Mouse (Mus musculus) cerebellum, adult 18-20 months (tissue): ENCODE results near the gene Rin2.
"Not testable (repeated sequence)": the region's sequence is repeated elsewhere in the genome, so short reads cannot be mapped to it uniquely, and the experiment has no call there.

Experiments
- DNase-seq, 2 experiments: peaks; one replicate each; pipeline ENCODE4 v3.0.0; 2021

Rin2 gene

DNA sequence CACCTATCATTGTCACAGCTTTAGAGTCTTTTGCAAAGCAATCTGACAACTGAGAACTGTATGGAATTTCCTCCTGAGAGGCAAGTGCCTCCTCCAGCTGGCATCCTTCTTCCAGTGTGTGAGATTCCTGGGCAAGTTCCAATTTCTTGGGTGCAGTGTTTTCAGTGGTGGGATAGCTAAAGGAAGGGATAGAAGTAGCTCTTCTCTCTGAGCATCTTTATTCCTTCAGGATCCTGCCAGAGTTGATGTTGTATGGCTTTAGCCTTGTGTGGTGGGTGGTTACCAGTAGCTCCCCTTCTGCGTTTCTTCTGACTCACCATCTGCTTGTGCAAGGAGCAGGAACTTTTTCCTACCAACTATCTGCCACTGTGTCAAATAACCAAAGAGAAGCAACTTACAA is 9.1 kb downstream of the Rin2 start:
- no peak for DNase-seq

DNA sequence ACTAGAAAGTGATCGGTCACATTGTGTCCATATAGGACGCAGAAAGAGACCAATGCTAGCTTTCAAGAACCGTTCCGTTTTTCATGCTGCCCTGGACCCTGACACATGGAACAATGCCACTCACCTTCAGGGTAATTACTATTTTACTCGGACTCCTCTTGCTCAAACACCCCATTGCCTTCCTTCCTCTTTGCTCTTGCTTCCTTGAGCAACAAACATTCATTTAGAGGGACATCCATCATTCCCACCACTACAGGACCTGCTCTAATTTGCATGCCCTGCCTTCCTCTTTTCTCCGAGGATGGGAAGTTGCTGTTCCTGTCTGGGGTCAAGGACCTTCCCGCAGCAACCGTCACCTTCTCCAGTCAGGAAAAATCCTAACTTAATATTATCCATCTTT is 9.9 kb downstream of the Rin2 start:
- DNase-seq = no peak

DNA sequence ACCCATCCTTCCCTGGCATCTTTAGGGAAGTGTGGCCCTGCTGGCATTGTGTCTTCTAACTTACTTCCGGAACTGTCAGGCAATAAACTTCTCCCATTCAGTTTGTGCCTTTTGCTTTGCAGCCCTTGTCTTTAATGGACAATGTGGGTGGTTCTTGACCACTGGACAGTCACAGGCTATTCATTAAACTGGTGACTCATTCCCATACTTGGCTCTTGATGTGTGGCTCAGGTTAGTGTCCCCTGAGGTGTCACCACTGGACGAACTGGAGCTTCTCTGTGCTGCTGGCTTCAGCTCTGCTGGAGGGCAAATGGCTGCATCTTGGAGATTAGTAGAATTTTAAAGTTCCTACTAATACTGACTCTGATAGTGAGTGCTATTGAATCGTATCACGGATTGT is 11.0 kb downstream of the Rin2 start:
- no peak for DNase-seq

DNA sequence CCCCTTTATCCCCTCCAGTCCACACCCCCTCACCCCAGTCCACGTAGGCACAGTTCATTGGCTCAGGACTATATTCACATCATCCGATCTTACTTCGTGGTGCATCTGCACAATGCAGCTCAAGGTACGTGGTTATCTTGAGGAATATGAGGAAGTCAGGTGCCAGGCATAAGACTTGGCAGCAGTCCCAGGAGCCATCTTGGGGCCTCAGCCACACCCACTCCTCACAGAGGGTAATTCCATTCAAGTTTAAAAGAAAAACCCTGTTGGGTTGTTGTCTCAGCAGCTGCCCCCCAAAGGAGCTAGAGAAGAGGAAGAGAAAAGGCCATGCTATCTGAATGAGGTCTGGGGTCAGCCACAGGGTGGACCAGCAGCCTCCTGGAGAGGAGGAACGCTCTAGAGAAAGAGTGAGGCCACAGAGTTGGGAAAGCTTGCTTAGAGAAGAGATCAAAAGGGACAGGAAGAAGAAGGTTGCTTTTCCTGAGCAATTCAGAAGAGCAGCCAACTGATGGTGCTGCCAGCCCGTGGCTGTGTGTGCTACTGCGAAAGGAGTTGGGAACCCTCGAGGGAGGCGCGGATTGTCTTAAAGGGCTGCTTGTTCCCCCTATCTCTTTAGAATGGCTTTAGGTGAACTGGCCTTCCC is 16.5 kb downstream of the Rin2 start:
- no peak for DNase-seq

DNA sequence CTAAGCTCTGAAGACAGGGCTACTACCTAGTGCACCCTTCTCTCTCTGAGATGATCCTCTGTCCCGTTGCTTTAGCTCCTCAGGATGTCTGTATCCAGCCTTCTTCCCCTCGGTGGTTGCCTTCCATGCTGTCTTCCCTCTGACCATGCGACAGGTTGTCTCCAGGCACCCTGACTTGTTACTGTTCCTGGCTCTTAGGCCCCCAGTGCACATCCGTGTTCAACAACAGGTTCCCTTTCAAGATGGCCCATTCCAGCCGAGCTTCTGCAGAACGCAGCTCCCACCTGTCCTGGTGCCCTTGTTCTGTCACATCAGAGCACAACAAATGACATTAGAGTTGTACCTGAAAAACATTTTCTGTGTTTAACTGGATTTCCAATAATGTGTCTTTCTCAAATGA is 22.1 kb downstream of the Rin2 start:
- no peak for DNase-seq

DNA sequence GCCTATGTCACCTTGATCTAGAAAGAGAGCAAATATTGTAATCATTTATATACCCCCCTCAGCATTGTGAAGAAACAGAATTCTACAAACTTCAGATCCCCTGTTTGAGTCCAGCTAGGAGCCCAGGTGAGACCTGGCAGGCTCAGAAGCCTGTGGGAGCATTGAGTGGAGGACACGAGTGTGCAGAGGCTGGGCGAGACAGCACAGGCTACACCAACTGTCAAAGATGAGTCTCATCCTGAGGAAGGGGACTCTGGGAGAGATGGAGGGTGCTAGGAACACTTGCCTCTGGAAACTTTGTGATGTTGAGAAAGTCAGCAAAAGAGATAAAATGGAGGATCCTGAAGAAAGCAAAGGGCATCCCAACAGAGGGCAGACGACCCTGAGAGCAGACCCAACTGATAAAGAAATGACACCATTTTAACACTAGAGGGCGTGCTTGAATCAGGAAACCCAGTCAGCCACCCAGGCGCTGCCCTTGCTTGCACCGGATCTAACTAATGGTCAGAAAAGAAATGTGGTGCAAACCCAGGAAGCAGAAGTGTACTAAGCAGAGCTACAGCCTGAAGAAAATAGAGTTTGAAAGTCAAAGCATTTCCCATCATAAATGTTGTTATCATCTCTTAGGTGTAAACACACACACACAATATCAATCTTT is 24.5 kb downstream of the Rin2 start:
- DNase-seq = peak; percentile 30 to 42

DNA sequence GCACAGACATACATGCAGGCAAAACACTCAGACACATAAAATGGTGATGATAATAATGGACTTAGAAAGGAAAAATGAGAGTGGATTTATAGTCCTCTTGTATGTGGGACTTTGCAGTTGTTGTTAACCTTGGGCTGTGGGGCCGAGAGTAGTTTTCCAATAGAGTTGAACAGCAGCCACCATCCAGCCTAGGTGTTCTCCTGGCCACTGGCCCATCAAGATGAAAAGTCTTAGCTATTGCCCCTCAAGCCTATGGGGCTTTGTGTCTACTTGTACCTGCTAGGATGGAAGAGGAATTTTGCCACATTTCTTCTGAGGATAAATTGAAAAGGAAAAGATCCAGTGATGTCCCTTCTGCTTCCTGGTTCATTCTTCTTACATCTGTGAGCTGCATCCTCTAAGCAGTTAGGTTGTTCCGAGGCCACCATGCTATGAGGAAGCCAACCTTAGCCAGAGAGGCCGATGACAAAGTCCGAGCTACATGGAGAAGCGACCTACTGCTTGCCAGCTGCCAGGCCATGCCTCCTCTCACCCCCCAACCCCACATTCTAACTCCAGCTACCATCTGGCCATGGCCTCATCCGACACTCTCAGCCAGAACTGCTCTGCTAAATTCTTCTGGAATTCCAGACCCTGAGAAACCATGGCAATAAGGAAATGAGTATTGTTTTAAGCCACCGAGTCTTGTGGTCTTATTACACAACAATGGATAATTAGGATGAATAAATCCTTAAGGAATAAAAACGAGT is 25.4 kb downstream of the Rin2 start:
- DNase-seq = no peak

DNA sequence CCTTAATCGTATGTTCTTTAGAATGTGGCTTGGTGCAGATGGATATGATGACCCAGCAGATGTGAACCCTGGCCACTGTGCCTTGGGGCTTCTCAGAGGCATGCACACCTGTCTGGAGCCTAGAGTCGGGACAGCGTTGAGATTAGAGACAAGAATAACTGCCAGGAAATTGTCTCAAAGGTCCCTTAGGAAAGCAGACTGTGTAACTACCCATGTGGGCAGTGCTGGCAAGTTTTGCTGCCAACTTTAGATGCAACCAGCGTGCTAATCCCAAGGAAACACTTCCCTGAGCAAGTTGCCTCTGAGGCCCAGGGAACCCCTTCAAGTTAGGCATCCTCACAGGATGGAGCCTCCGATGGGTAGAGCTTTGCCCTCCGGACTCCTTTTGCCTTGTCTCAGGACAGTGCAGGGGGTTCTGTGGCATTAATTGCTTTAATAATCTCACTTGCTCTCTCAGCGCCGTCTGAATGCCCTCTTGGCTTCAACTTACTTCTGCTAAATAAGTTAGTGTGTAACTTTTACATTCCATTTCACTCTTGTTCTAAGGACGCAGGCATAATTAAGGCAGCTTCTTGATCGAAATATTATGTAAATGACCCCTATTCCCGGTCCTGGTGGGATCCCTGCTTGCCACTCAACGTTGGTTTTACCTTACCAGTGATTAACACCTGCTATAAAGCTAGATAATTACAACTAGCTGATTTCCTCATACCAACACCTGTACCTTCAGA is 26.8 kb downstream of the Rin2 start:
- no peak for DNase-seq

DNA sequence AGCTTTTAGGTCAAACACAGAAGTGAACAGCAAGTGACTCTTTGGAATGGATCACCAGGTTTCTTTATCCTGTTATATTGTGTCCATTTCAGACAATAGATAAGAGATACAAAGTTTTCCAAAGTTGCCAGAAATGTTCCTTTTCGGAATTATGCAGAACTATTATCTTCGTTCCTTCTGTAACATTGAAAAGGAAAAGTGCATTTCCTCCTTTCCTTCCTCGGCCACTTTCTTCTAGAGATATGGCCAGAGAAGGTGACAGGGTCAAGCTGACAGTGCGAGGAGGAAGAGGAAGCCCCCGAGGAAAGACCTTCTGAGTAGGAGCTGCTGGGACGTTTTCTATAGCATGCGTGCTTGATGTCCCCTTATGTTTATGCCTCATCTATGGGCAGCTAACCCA is 29.7 kb downstream of the Rin2 start:
- DNase-seq = no peak

DNA sequence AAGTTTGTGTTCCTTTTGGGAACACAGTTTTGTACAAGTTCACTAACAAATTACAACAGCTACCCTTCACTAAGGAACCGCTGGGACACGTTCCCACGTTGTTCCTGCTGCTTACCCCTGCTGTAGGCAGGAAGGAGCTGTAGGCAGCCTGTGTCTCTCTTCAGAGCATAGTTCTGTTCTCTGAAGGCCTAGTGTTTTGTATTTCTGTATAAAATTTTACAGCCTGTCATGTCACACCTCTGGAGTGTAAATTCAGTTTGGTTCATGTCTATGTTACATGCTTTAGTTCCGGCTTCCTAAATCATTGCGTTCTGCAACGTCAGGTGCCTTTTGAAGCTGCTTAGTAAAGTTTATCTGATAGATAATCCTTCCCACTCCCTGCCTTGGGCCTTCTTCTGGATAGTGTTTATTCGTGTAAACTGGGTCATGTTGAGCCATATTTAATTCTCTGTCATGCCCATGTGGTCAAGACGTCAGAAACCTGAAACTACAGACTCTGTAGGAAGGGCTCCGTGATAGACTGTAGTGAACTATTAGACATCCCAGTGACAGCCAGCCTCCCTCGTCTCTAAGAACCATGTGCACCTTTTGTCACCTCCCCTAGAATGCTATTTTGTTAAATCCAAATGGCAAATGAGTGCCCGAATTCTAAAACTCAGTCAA is 34.8 kb downstream of the Rin2 start:
- no peak for DNase-seq

DNA sequence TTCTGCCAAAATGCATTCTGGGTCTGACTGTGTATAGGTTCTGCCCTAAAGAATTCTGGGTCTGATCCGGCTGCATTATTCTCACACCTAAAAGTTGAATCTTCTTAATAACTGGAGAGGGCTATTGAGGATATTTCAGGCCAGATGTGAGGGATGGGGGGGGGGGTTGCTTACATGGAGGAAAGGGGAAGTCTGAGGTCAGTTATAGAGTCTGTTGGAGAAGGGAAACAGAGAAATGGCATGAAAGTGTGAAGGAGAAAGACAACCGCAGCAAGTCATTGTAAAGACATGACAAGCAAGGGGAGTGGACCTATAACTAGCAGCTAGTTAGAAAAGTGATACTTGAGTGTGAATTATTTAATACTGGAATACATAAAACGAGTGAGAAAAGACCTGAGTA is 36.5 kb downstream of the Rin2 start:
- no peak for DNase-seq

DNA sequence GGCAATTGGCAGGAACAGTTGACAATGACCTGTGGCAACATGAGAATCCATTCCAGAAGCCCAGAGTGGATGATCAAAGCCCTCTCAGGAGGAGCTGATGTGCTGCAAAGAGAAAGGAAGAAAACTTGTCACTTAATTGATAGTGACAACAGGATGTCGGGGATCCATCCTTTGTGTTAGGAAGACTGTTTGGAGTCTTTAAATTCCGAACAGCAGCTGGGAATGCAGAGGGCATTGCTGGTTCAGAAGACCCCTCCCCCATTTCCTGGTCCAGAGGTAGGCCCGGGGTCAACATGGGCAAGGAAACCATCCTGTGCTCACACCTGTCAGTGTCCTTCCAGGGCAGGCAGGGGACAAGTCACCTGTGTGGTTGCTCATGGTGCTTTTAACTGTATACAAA is 37.0 kb downstream of the Rin2 start:
- no peak for DNase-seq

DNA sequence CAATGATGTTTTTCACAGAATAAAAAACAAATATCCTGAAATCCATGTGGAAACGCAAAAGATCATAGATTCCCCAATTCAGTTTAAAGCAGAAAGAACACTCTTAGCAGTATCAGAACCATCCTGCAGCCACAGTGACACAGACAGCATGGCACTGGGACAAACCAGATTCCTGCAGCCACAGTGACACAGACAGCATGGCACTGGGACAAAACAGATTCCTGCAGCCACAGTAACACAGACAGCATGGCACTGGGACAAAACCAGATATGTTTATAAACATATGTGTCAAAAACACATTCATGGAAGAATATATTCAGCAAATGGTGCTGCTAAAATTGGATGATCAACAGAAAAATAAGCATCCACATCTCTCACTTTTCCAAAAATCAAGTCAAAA is 42.5 kb downstream of the Rin2 start:
- no peak for DNase-seq

DNA sequence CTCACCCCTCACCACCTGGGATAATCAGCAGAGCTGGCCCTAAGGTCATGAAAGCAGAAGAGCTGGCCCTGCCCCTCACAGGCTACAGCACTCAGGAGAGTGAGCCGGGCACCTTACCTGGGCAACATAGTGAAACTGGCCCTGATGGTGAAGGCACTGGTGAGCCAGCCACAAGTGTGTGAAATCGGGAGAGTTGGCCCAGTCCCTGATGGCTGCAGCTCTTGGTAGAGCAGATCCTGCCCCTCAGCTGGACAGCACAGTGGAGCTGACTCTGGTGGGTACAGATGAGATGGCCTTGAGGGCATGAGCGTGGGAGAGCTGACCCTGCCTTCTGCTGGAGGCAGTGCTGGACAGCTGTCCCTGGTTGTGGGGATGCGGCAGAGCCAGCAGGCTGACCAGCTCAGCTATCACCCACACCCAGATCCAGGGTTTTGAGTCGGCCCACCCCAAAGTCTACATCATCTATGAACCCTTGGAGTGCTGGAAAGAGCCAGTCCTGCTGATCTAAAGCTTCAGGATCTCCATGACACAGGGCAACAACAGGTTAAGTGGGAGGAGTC is 43.7 kb downstream of the Rin2 start:
- no peak for DNase-seq

DNA sequence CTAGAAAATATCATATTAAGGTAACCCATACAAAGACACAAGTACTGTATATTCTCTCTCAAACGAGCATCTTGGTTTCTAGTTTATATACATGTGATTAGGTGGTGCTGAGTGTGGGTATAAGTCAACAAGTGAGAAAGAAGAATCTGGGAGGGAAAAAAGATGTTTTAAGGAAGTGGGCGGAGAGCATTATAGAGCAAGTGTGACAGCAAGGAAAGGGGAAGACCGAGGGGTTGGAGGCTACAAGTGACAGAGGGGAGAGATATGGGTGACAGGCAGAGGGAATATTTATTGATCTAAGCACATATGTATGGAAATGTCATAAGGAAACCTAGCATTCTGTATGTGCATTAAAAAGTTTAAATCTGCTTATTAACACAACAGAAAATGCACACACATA is 45.1 kb downstream of the Rin2 start:
- no peak for DNase-seq

DNA sequence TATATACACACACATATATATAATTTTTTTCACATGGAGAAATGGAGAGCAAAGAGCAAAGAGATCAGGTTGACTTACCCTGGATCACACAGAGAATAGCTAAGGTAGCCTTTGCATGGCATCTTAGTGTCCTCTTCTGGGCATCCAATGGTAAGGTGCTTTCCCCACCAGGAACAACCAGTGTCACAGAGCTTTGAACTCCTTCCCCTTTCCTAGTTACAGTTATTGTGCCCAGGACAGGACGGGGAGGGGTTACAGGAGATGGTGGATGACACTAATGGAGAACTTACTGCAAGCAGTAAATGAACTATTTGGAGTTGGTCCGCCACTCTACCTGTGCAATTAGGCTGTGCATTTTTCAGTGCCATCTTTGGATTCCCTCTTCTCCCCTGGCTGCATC is 45.7 kb downstream of the Rin2 start:
- no peak for DNase-seq

DNA sequence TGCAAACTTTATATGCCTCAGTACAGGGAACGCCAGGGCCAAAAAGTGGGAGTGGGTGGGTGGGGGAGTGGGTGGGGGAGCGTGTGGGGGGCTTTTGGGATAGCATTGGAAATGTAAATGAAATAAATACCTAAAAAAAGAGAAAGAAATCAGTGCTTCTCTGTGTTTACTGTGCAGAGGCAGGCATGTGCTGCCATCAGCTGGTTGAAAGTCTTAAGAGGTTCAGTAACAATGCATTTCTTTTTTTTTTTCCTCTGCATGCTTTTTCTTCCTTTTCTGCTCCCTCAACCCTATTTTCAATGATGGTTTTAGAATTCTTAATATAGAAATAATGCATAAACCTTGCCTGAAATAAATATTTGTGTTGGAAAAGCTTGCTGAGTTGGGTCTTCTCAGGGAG is 47.3 kb downstream of the Rin2 start:
- not testable (repeated sequence) for DNase-seq

DNA sequence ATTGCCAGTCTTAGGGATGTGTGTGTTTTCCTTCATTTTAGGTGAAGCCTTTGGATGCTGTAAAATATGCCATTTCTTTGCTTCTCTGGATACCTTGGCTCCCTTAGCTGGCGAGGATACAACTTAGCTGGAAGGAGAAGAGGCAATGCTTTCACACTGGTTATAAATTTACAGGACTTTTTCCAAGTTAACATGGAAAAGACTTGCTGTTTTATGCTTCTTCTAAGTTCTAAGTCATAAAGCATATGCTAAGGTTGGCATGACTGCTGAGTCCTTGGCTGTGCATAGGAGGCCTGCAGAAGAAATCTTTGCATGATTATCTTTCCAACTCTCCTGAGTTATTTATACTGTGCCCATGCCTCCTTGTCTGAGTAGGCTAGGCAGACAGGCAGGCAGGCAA is 49.3 kb downstream of the Rin2 start:
- no peak for DNase-seq

DNA sequence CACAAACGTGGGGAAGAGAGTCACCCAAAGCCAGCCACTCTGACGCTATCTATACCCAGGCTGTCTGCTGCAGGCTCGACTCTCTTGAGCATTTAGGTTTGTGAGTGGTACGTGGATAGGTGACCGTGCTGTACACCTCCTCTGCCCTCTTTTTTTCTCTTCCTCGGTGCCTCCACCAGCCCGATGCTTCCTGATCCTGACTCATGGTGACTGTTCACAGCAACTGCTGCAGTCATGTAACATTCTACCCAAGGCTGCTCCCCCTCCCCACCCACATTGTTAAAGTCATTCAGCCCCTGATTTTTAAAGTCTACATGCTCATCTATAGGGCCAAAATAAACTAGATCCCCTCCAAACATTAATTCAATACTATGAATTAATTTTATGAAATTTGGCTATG is 54.4 kb downstream of the Rin2 start:
- no peak for DNase-seq

DNA sequence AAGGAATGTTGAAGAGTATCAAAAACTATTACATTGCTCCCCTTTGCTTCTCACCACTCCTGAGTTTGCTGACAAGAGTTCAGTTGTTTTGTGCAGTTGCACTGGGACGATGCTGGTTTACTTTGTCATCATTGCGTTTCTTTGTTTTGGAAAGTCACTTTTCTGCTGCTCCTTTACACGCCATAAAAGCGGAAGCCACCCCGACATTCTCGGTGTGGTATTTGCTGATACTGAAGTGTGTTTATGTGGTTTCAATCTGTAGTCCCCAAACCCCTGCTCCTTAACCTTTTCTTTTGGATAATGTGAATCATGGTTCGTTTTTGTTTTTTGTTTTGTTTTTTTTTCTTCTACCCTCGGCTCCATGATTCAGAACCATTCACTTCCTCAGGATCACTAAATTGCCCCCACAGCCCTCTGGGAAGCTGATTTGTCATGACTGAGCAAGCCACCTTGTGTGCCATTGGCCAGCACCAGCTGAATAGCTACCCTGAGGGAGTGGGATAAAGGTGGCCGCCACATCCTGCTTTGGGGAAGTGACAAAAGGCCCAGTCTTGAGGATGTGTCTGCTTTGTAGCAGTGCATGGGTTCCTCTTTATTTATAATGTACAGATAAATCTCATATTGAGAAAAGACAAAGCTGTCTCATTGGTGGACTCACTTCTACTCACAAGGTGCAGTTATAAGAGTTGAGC is 55.3 kb downstream of the Rin2 start:
- no peak for DNase-seq

DNA sequence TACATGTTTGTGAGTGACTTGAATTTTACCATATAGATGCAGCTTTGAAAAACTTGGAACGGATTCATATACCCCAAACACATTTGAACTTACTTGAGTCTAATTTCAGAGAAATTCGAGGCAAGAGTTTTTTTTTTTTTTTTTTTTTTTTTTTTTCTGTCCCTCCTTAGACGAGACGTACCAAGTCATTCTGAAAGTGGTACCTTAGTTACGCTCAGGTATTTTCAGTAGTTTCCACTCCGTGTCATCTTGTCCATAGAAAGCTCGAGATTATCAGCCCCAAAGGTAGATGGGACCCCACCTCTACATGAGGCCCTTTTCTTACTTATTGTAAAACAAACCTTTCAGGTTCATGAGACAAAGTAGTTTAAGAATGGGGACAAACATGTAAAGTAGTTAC is 55.9 kb downstream of the Rin2 start:
- DNase-seq = no peak

DNA sequence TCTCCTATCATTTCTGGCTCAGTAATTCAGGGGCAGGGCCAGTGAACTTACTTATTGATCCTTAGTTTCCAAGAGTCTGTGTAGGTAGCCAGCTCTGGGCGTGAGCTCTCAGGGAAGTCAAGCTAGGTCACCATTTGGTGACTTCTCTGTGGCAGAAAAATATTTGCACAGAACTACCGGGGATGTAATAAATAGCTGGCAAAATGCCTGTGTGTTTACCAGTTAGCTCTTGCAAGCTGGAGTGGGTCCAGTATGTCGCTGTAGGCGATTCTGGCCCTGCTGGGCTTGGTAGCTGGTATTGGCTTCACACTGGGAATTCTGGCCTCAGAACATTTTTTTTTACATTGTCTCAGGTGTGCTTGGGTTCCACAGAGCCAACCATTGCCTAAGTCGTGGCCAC is 60.1 kb downstream of the Rin2 start:
- no peak for DNase-seq
